Mouse (Mus musculus) B cell, adult 2 months (primary cell): ENCODE data around the gene Gm42669.
A peak's percentile ranks its signal among the peaks of the same experiment; 100 is the strongest.

Experiments used
- DNase-seq, 2 experiments: peaks; one replicate each; pipeline ENCODE4 v3.0.0; 2022

The Gm42669 gene

GRCm38 (mm10) chr5:107507321-107507720 is at the start of gene Gm42669:
Gene Gm42669, plus strand, starts transcription at chr5:107507621.
- DNase-seq = no peak

DNA sequence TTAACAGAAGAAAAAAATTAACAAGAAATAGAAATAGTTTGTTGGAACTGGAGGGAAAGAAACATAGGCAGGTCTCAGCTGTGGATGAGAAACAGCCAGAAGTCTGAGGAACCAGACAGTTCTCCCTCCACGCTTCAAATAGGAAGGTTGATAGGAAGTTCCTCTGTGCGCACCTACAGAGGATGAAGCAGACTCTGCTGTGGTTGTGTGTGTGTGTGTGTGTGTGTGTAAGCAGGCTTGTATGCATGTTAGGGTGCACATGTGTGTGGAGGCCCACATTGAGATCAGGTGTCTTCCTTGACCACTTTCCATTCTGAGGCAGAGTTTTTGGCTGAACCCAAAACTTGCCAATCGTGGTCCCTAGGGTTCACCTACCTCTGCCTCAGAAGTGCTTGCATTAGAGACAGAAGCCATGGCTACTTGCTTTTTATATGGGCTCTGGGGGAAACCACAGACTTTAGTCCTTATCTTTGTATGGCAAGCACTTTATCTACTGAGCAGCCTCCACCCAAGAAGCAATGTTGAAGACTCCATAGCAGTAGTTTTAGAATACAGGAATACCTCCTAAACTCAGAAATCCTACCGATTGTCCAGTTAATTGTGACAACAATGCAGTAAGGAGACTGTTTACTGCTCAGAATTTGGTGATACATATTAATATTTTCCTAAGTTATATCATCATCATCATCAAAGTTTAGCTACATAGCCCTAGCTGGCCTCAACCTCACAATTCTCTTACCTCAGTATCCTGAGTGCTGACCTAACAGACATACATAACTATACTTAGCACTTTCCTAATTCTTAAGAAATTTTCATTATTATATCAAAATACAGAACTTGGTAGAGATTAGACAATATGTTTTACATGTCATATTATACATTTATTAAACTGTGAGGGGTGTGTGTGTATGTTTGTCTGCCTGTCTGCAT is 45.0 kb upstream of the Gm42669 start:
- DNase-seq = no peak

DNA sequence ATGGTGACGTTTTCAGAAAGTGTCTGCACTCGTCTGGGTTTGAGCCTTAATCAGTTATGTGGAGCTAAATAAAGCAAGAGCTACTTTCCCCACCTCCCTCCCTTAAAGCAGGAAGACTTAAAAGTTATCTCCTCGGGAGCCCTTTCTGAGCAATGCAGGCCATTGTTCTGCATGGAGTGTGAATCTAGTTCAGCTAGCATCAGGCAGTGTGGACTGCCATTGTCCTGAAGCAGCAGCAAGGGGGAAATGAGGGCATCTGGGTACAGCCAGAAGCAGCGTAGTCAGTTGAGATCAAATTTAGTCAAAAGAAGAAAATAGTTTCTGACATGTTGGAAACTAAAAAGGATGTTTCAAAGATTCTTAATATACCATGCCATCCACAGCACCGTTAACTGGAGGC is 40.9 kb upstream of the Gm42669 start:
- DNase-seq = no peak

DNA sequence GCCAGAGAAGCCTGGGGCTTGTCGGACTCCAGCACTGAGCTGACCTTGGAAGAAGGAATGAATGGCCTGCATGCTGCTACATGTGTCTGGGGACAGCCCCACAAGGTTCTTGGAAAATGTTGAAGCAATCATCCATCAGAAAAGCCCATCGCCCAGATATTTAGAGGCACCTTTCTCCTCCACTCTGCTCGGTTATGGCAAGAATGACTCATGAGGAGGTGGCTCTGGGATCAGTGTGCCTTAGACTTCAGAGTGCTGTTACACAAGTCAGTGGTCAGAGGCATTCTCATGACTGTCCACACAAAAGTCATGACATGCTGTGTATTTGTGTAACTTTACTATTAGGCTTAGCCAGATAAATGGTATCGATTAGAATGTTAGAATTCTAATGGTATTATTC is 40.3 kb upstream of the Gm42669 start:
- no peak for DNase-seq

- no peak for DNase-seq
These were observed 36.7 kb upstream of the Gm42669 start for GRCm38 (mm10) chr5:107470600-107471329.

GRCm38 (mm10) chr5:107480194-107480593 is 27.2 kb upstream of the Gm42669 start:
- DNase-seq = no peak

- DNase-seq = no peak
These were observed 18.4 kb upstream of the Gm42669 start for GRCm38 (mm10) chr5:107488996-107489395.

- no peak for DNase-seq
These were observed 16.4 kb upstream of the Gm42669 start for GRCm38 (mm10) chr5:107491036-107491435.

DNA sequence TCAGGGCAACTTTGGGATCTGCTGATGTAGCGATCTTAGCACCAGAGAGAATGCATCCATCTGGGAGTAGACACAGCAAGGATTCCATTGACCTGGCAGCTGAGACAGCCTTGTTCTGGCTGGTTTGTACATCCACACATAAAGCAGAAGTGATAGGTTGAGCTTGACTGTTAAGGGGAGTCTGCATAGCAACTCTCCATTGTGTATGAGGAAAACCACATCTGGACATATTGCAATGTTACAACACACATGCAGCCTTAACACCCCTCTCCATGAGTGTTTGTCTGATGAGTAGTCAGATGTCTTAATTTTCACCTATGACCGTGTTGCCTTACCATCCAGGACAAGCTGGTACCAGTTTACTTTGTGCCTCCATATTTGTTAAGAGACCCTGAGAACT is 14.9 kb upstream of the Gm42669 start:
- DNase-seq = no peak

- peak in 1 of 2 experiments; percentile 13 for DNase-seq
These were observed 12.7 kb upstream of the Gm42669 start for GRCm38 (mm10) chr5:107494759-107495158.

DNA sequence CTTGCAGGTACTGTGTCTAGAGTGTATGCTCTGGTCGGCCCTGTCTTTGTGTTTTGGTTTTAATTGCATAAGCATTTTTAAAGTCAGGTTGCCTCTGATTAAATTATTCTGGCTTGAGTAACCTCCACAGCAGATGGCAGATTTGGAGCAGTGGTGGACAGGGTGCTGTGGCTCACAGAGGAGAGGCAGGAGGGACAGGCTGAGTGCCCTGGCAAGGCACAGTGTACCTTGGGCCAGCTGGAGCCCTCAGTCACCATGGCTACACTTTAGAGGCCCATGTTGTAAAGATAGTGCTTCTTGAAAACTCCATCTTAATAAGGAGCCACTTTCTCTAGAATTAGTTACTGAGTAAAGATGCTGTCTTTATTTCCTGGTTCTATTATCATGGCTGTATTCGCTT is 11.4 kb upstream of the Gm42669 start:
- no peak for DNase-seq

- DNase-seq = peak in 1 of 2 experiments; percentile 13
These were observed 9.6 kb upstream of the Gm42669 start for GRCm38 (mm10) chr5:107497519-107498501.

DNA sequence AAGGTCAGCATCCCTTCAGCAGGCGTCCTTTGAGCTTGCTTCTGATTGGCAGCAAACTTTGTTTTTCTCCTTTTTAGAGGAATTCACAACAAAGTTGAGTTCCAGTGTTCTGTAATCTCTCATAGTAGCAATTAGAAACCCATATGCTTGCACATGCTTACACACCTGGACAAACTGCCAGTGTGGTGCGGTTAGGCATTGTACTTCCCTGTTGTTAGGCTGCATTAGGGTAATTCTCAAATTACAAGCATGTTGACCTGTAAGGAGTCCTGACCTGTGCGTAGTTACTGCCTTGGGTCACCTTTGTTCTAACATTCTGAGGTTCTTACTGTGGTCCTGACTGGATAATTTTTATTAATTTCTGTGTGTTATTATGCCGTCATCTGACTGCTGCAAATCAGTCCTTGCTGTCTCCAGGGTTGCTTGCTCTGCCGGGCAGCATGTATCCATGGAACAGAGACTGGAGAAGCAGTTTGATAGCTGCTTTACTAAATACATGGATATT is 8.6 kb upstream of the Gm42669 start:
- peak in 1 of 2 experiments; percentile 5 for DNase-seq

GRCm38 (mm10) chr5:107499891-107500535 is 7.4 kb upstream of the Gm42669 start:
- DNase-seq = no peak

GRCm38 (mm10) chr5:107500741-107501140 is 6.7 kb upstream of the Gm42669 start:
- no peak for DNase-seq

GRCm38 (mm10) chr5:107510503-107510902 is 3.1 kb downstream of the Gm42669 start:
- DNase-seq = no peak

- DNase-seq = no peak
These were observed 3.9 kb downstream of the Gm42669 start for GRCm38 (mm10) chr5:107511326-107511725.

- DNase-seq = peak; percentile 68 to 72
These were observed 6.2 kb downstream of the Gm42669 start for GRCm38 (mm10) chr5:107513583-107513982.

DNA sequence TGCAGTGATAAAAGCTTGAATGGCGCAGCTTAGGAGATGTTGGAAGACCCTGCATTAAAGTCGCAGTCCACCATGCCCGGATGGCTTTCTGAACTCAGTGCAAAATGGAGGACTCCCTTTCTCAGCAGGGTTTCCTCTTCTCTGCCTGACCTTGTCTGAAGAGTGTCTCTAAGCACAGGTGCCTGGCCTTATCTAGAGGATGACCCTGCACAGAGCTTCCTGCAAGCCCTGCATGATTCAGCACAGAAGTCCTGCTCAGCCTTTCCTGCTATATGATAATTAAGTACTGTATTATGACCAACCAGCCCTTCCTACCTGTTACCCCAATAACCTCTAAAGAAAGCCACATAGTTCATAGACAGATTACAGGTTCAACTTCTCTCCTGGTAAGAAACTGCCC is 8.0 kb downstream of the Gm42669 start:
- DNase-seq = no peak

GRCm38 (mm10) chr5:107516087-107516486 is 8.7 kb downstream of the Gm42669 start:
- no peak for DNase-seq

GRCm38 (mm10) chr5:107518602-107519001 is 11.2 kb downstream of the Gm42669 start:
- no peak for DNase-seq

- no peak for DNase-seq
These were observed 14.0 kb downstream of the Gm42669 start for GRCm38 (mm10) chr5:107521386-107521785.
